Mouse (Mus musculus) embryonic facial prominence, embryonic 13.5 days (tissue): ENCODE measurements around the gene Atp8b5. TPM values are rescaled to one million over a fixed set of nuclear protein-coding genes. Genes with fewer than 3 reads are reported as not detected.
A peak's percentile ranks its signal among the peaks of the same experiment; 100 is the strongest.

Experiments
- ATAC-seq: fragments of 200-750 bp; cut with Nextera tagmentation; 2 replicates; pipeline ENCODE4 v1.8.0; 2017; ENCODE audit warnings: low read depth; ENCODE audit not compliant: insufficient number of reproducible peaks, insufficient read depth, low FRiP score, low TSS enrichment
- H3K27ac ChIP-seq: fragments of 300-500 bp; sonication (generic); 2 replicates; pipeline ENCODE4 v1.5.1; 2015; ENCODE audit warnings: moderate library complexity, mild to moderate bottlenecking, inconsistent platforms
- H3K27me3 ChIP-seq: fragments of 300-500 bp; sonication (generic); 2 replicates; pipeline ENCODE4 v1.6.1; 2015; ENCODE audit warnings: mild to moderate bottlenecking, inconsistent platforms
- H3K36me3 ChIP-seq: fragments of 300-500 bp; sonication (generic); 2 replicates; pipeline ENCODE4 v1.6.1; 2015; ENCODE audit warnings: mild to moderate bottlenecking, inconsistent platforms
- H3K4me1 ChIP-seq: fragments of 300-500 bp; sonication (generic); 2 replicates; pipeline ENCODE4 v1.6.1; 2015; ENCODE audit warnings: inconsistent platforms
- H3K4me2 ChIP-seq: fragments of 300-500 bp; sonication (generic); 2 replicates; pipeline ENCODE4 v1.6.1; 2015; ENCODE audit warnings: moderate library complexity, mild to moderate bottlenecking, inconsistent platforms
- H3K4me3 ChIP-seq: fragments of 300-500 bp; sonication (generic); 2 replicates; pipeline ENCODE4 v1.5.1; 2015; ENCODE audit warnings: mild to moderate bottlenecking, inconsistent platforms
- H3K9ac ChIP-seq: fragments of 300-500 bp; sonication (generic); 2 replicates; pipeline ENCODE4 v1.6.1; 2015; ENCODE audit warnings: mild to moderate bottlenecking, inconsistent platforms
- H3K9me3 ChIP-seq: fragments of 300-500 bp; sonication (generic); 2 replicates; pipeline ENCODE4 v1.6.1; 2016; ENCODE audit warnings: inconsistent platforms
- WGBS: fragments of 180-500 bp; shearing (Covaris S2); methylation state at CpG from one replicate; pipeline ENCODE4 v1.1.7; 2015; ENCODE audit warnings: mixed read lengths; 5-methylcytosine and 5-hydroxymethylcytosine counted together
- polyA plus RNA-seq: library from polyadenylated mRNA; unstranded; fragments of >200 nt; fragmentation: Nextera tagmentation; extraction: Ambion mirVana; gene quantifications from 2 replicates; pipeline ENCODE4 v1.2.1, GENCODE M21; 2015

Gene Atp8b5
- polyA plus RNA-seq, 1 experiment from 2014 or later: 0.41 TPM

DNA sequence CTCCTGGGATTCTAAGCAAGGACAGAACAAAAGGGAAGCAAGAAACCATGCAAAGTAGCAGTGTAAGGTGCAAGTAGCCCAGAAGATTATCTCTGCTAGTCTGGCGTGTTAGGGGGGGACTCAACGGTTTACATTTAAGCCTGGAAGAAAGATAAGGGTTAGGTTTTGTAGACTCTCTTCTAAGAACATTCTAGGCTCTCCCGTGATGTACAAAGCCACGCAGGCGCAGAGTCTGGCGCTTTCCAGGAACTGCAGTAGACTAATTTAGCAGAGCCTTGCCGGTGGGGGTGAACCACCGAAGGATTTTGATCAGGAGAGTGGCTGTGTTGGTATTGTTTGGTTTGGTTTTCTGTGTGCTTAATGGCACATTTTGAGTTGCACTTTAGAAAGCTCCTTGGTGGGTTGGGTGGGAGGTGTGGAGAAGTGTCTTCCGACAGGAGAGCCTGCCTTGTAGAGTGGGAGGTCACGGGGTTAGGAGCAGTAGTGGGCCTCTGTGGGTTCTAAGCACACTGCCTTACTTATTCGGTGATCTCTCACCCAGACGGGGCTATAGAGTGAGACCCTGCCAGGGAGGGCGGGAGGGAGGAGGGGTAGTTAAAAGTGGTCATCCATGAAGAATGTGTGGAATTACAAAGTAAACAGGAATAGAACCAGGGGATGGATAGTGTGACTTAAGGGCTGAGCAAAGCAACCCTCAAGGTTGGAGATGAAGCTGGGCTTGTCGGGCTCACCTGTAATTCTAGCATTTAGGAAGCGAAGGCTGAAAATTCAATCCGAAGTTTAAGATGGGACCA, 150.5 kb downstream of the Atp8b5 start:
- Histone ChIP-seq H3K9me3 (no peaks in the 10 kb centered on the region), H3K4me3 (no peak overlapping the region), H3K27me3 (no peaks in the 10 kb centered on the region), H3K4me1 (peaks cover 10% of the 10 kb centered on the region), H3K36me3 (peaks cover 58% of the 10 kb centered on the region), H3K27ac (no peak overlapping the region), H3K9ac (no peak overlapping the region), H3K4me2 (no peak overlapping the region)
- no peak for ATAC-seq
- 82% methylated on average over 16 of the region's 16 CpGs for WGBS

GRCm38 (mm10) chr4:43418450-43418849, 151.5 kb downstream of the Atp8b5 start:
- H3K27me3 ChIP-seq: peaks cover under 1% of the 10 kb centered on the region; the same call in 1 of the 2 replicates
- H3K27ac ChIP-seq: no peak overlapping the region
- no peak overlapping the region for H3K4me3 ChIP-seq
- 62% methylated on average over 4 of the region's 4 CpGs for WGBS
- peaks cover 10% of the 10 kb centered on the region for H3K4me1 ChIP-seq
- no peak overlapping the region for H3K4me2 ChIP-seq
- H3K9ac ChIP-seq: no peak overlapping the region
- no peak for ATAC-seq
- peaks cover 65% of the 10 kb centered on the region for H3K36me3 ChIP-seq
- H3K9me3 ChIP-seq: no peaks in the 10 kb centered on the region

- Histone ChIP-seq H3K4me3 (no peak overlapping the region), H3K9ac (no peak overlapping the region), H3K4me2 (no peak overlapping the region), H3K27ac (no peak overlapping the region), H3K9me3 (no peaks in the 10 kb centered on the region), H3K36me3 (peaks cover 71% of the 10 kb centered on the region), H3K27me3 (peaks cover 8% of the 10 kb centered on the region), H3K4me1 (peaks cover 10% of the 10 kb centered on the region)
- 60% methylated on average over 15 of the region's 15 CpGs for WGBS
- ATAC-seq: no peak
These were observed 152.2 kb downstream of the Atp8b5 start for GRCm38 (mm10) chr4:43418973-43419656.

- H3K4me3 ChIP-seq: no peak overlapping the region
- peaks cover 71% of the 10 kb centered on the region for H3K36me3 ChIP-seq
- H3K9me3 ChIP-seq: no peaks in the 10 kb centered on the region
- no peak overlapping the region for H3K4me2 ChIP-seq
- no peak for ATAC-seq
- H3K27me3 ChIP-seq: peaks cover 15% of the 10 kb centered on the region
- H3K27ac ChIP-seq: peak overlapping the region; percentile 64; the same call in 1 of the 2 replicates
- 60% methylated on average over 9 of the region's 9 CpGs for WGBS
- 0 out of 2 replicates have a peak overlapping the region, but pooled peaks have one; percentile 16 for H3K9ac ChIP-seq
- H3K4me1 ChIP-seq: peaks cover 10% of the 10 kb centered on the region
These were observed 152.9 kb downstream of the Atp8b5 start for GRCm38 (mm10) chr4:43419801-43420281.

DNA sequence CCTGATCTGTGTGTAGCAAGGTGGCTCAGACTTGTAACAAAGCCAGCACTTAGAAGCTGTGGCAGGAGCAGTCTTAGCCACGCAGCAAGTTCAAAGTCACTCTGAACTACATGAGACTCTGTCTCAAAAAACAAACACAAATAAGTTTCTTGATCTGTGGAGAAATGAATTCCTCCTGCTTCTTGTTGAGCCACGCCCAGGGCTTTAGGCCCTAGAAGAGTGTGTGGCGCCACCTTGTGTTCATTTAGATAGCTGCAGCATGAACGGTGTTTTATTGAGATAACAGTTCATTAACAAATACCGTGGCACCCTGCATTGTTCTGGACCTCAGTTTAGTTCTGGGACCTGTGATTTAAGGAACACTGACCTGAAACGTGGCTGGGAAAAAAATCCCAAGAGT, 153.3 kb downstream of the Atp8b5 start:
- Histone ChIP-seq H3K4me3 (no peak overlapping the region), H3K9ac (0 out of 2 replicates have a peak overlapping the region, but pooled peaks have one; percentile 16), H3K27me3 (peaks cover 19% of the 10 kb centered on the region), H3K4me1 (peaks cover 15% of the 10 kb centered on the region), H3K4me2 (no peak overlapping the region), H3K36me3 (peaks cover 71% of the 10 kb centered on the region), H3K27ac (peak overlapping the region; percentile 64; the same call in 1 of the 2 replicates), H3K9me3 (no peaks in the 10 kb centered on the region)
- no peak for ATAC-seq
- 5% methylated on average over 6 of the region's 6 CpGs for WGBS

DNA sequence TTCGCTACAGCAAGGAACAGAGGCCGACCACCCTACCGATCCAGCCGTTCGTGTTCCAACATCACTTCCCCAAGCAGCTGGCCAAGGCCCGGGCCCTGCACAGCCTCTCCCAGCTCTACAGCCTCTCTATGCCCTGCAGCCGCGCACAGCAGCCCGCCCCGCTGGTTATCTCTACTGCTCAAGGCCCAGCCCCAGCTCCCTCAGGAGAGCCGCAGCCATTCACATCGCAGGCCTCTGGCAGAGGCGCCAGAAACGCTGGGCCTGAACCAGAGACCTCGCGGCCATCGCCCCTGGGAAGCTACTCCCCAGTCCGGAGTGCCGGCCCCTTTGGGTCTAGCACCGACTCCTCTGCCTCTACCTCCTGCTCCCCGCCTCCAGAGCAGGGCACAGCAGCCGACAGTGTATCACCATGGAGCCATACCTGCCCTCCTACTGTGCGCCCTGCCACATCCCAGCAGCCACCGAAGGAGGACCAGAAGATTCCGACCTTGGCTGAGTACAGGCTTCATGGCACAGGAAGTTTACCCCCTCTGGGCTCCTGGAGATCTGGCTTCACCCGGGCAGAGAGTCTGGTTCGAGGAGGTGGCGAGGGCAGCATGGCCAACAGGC, 154.8 kb downstream of the Atp8b5 start:
- 75% methylated on average over 28 of the region's 28 CpGs for WGBS
- Histone ChIP-seq H3K4me3 (no peak overlapping the region), H3K27ac (no peak overlapping the region), H3K9ac (no peak overlapping the region), H3K4me2 (no peak overlapping the region), H3K4me1 (peaks cover 29% of the 10 kb centered on the region), H3K27me3 (peaks cover 34% of the 10 kb centered on the region), H3K9me3 (no peaks in the 10 kb centered on the region), H3K36me3 (peaks cover 71% of the 10 kb centered on the region)
- no peak for ATAC-seq

Other genes starting within 250 kb of the Atp8b5 start
- 24.4 and 27.8 TPM in 2 replicates for gene Pigo, start 241.3 kb upstream of the Atp8b5 start, polyA plus RNA-seq
- 329 and 332 TPM in 2 replicates for gene Stoml2, start 235.4 kb upstream of the Atp8b5 start, polyA plus RNA-seq
- 13.1 and 14.9 TPM in 2 replicates for gene Fam214b, start 220.9 kb upstream of the Atp8b5 start, polyA plus RNA-seq
- 3.9 and 5.1 TPM in 2 replicates for gene Unc13b, start 208.2 kb upstream of the Atp8b5 start, polyA plus RNA-seq
- gene Rusc2, start 114.8 kb downstream of the Atp8b5 start, polyA plus RNA-seq: 13.1 and 17.2 TPM in 2 replicates
- 0.20 TPM in 1 of 2 replicates, not detected in the other for gene Fam166b, start 162.0 kb downstream of the Atp8b5 start, polyA plus RNA-seq
- 7.0 and 8.8 TPM in 2 replicates for gene Tesk1, start 174.8 kb downstream of the Atp8b5 start, polyA plus RNA-seq
- 3.2 and 3.8 TPM in 2 replicates for gene Cd72, start 187.5 kb downstream of the Atp8b5 start, polyA plus RNA-seq
- gene Sit1, start 216.6 kb downstream of the Atp8b5 start, polyA plus RNA-seq: not detected in 2 replicates
- gene Ccdc107, start 225.7 kb downstream of the Atp8b5 start, polyA plus RNA-seq: 66.2 and 73.4 TPM in 2 replicates
- 45.7 and 47.8 TPM in 2 replicates for gene Arhgef39, start 232.5 kb downstream of the Atp8b5 start, polyA plus RNA-seq
- gene Car9, start 239.8 kb downstream of the Atp8b5 start, polyA plus RNA-seq: 0.81 and 1.5 TPM in 2 replicates